Comparison of ENCODE assay signal across 24 mouse cellular contexts in the genomic region with DNA sequence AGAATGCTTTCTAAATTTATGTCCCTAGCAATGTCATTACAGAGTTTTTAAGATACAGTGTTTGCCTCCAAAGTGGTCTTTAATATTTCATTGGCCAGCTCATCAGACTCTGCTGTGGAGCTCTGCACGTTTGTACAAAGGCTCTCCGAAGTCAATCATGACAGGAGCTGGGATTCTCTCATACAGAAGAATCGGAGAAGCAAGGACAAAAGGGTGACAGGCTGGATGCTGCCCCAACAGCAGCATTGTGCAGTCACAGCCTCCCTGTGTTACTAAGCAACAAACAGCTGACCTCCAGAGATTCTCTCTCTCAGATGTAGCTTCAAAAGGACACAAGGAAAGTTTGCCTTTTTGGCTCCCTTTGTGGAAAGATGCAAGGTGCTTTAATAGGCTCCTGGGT. TPM values are rescaled to one million over a fixed set of nuclear protein-coding genes. Genes with fewer than 3 reads are reported as not detected.
A peak's percentile ranks its signal among the peaks of the same experiment; 100 is the strongest.
DNase-seq lines count a peak whose midpoint lies in the region; ATAC-seq lines count a peak whose summit lies in the region.
"Had no signal": no experiment of that assay in that cellular context is flagged by ENCODE, and none has a peak within 500 bp of the region (broad histone marks: within the 10 kb centered on the region; RNA-seq: fewer than 3 reads in every experiment).

A gene (plus strand): TSS at position 301 of the 400 bp plus-strand sequence.

- no peak within 1 kb of the TSS for H3K27ac ChIP-seq in limb, embryonic 13.5 days
- H3K27ac ChIP-seq in limb, embryonic 10.5 days: no peak within 1 kb of the TSS
- peak within 1 kb of the TSS; percentile 32; the same call in 1 of the 2 replicates for H3K27ac ChIP-seq in midbrain, embryonic 14.5 days (replicated peaks; ENCODE audit: low read depth, low read length)
- H3K27ac ChIP-seq: embryonic facial prominence, embryonic 15.5 days; forebrain, embryonic 10.5 days; gastrocnemius, adult 2 months; heart, embryonic 13.5 days had no signal

- peaks cover 4% of the 10 kb centered on the region; the same call in 1 of the 2 replicates for H3K4me1 ChIP-seq in limb, embryonic 13.5 days
- peaks cover 7% of the 10 kb centered on the region for H3K4me1 ChIP-seq in limb, embryonic 10.5 days
- no peaks in the 10 kb centered on the region for H3K4me1 ChIP-seq in midbrain, embryonic 14.5 days (ENCODE audit: control insufficient read depth, insufficient read depth, low read length)

- H3K27me3 ChIP-seq in limb, embryonic 13.5 days: no peaks in the 10 kb centered on the region
- H3K27me3 ChIP-seq in limb, embryonic 10.5 days (ENCODE audit: low read depth, poor library complexity, severe bottlenecking): no peaks in the 10 kb centered on the region
- H3K27me3 ChIP-seq in midbrain, embryonic 14.5 days (ENCODE audit: control insufficient read depth, insufficient read depth, low read length): no peaks in the 10 kb centered on the region
- H3K27me3 ChIP-seq: embryonic facial prominence, embryonic 15.5 days; heart, embryonic 13.5 days had no signal

- no peak for DNase-seq in limb, embryonic 10.5 days (ENCODE audit: low spot score)
- DNase-seq in retina, postnatal 1 day: peak; percentile 14
- no peak for DNase-seq in retina, embryonic 14.5 days (ENCODE audit: low spot score)
- DNase-seq in midbrain, embryonic 14.5 days: no peak
- no peak for DNase-seq in right cerebral cortex, postnatal 4 days
- no peak for DNase-seq in cerebellum, postnatal 14 days
- DNase-seq: adrenal gland, postnatal 25 days; cerebellum, adult 2 months; cerebellum, postnatal 10 days; embryo, embryonic 11 days; gastrocnemius, adult 2 months; gastrocnemius, postnatal 25 days; heart, postnatal 36 days had no signal

- H3K4me3 ChIP-seq in limb, embryonic 13.5 days: no peak within 1 kb of the TSS
- H3K4me3 ChIP-seq in limb, embryonic 10.5 days: no peak within 1 kb of the TSS
- no peak within 1 kb of the TSS for H3K4me3 ChIP-seq in midbrain, embryonic 14.5 days (replicated peaks; ENCODE audit: low read depth, low read length)
- H3K4me3 ChIP-seq: embryonic facial prominence, embryonic 15.5 days; erythroblast, embryonic 14.5 days; forebrain, embryonic 10.5 days; gastrocnemius, adult 2 months; heart, embryonic 13.5 days had no signal

- H3K9ac ChIP-seq in limb, embryonic 13.5 days: peak within 1 kb of the TSS; percentile 25; the same call in 1 of the 2 replicates
- no peak within 1 kb of the TSS for H3K9ac ChIP-seq in midbrain, embryonic 14.5 days (replicated peaks; ENCODE audit: low read length)
- H3K9ac ChIP-seq: embryonic facial prominence, embryonic 15.5 days; heart, embryonic 13.5 days had no signal

- H3K4me2 ChIP-seq in limb, embryonic 13.5 days (replicated peaks): no peak within 1 kb of the TSS
- H3K4me2 ChIP-seq in midbrain, embryonic 14.5 days (ENCODE audit: low read length): no peak within 1 kb of the TSS
- H3K4me2 ChIP-seq: embryonic facial prominence, embryonic 15.5 days; heart, embryonic 13.5 days had no signal

- 77% methylated on average over 3 of the region's 3 CpGs for WGBS in limb, embryonic 13.5 days
- WGBS in limb, embryonic 10.5 days: 86% methylated on average over 3 of the region's 3 CpGs
- 12% methylated on average over 3 of the region's 3 CpGs for WGBS in midbrain, embryonic 14.5 days

- H3K9me3 ChIP-seq in limb, embryonic 13.5 days: no peaks in the 10 kb centered on the region
- H3K9me3 ChIP-seq in limb, embryonic 10.5 days (replicated peaks): no peaks in the 10 kb centered on the region
- H3K9me3 ChIP-seq in midbrain, embryonic 14.5 days (ENCODE audit: control insufficient read depth, low read length): no peaks in the 10 kb centered on the region
- H3K9me3 ChIP-seq: embryonic facial prominence, embryonic 15.5 days; forebrain, embryonic 10.5 days; heart, embryonic 13.5 days had no signal

- H3K36me3 ChIP-seq in limb, embryonic 13.5 days: no peaks in the 10 kb centered on the region
- no peaks in the 10 kb centered on the region for H3K36me3 ChIP-seq in limb, embryonic 10.5 days
- no peaks in the 10 kb centered on the region for H3K36me3 ChIP-seq in midbrain, embryonic 14.5 days (ENCODE audit: control insufficient read depth, insufficient read depth, low read length)
- H3K36me3 ChIP-seq: embryonic facial prominence, embryonic 15.5 days; forebrain, embryonic 10.5 days; heart, embryonic 13.5 days had no signal

- ATAC-seq in limb, embryonic 13.5 days (ENCODE audit: low FRiP score, low read depth): no peak
- ATAC-seq in midbrain, embryonic 14.5 days (ENCODE audit: low FRiP score, low TSS enrichment): no peak
- ATAC-seq: activated CD4-positive, CD25-positive, alpha-beta regulatory T cell, adult 4 months; forebrain, embryonic 14.5 days; Patski had no signal

RNA-seq across cellular contexts. Expression of the gene that starts here (rescaled TPM):
- polyA plus RNA-seq in limb, embryonic 13.5 days (2015; fragmentation: Nextera tagmentation; extraction: Ambion mirVana): not detected in 2 replicates
- polyA plus RNA-seq in limb, embryonic 10.5 days (2016; fragmentation: Nextera tagmentation; extraction: Ambion mirVana): not detected in 2 replicates
- polyA plus RNA-seq in midbrain, embryonic 14.5 days (2014; fragmentation: Nextera tagmentation; extraction: Ambion mirVana): not detected in 2 replicates
- polyA plus RNA-seq: activated CD4-positive, CD25-positive, alpha-beta regulatory T cell, adult 4 months; cerebellum, adult 2 months; embryonic facial prominence, embryonic 11.5 days; embryonic facial prominence, embryonic 15.5 days; erythroblast, embryonic 14.5 days; forebrain, embryonic 10.5 days; forebrain, embryonic 14.5 days; heart, embryonic 13.5 days; heart, postnatal 0 days; hindbrain, embryonic 11.5 days; Patski had no signal
